Mouse (Mus musculus): ENCODE results near the gene Fermt2.
A peak's percentile ranks its signal among the peaks of the same experiment; 100 is the strongest.

The Fermt2 gene

GRCm38 (mm10) chr14:45544026-45544425 lies 14.1 kb upstream of the Fermt2 start:
- no peaks in the 10 kb centered on the region for H3K36me3 ChIP-seq (ENCODE audit: control insufficient read depth, insufficient read depth, low read length, poor library complexity, severe bottlenecking)
- no peaks in the 10 kb centered on the region for H3K27me3 ChIP-seq (ENCODE audit: control insufficient read depth, insufficient read depth, low read length, poor library complexity, severe bottlenecking)
- no peak for DNase-seq (ENCODE audit: low read depth, low spot score)

GRCm38 (mm10) chr14:45539659-45540468 lies 9.9 kb upstream of the Fermt2 start:
- DNase-seq (ENCODE audit: low read depth, low spot score) = peak; percentile 2
- no peaks in the 10 kb centered on the region for H3K27me3 ChIP-seq (ENCODE audit: control insufficient read depth, insufficient read depth, low read length, poor library complexity, severe bottlenecking)
- H3K36me3 ChIP-seq (ENCODE audit: control insufficient read depth, insufficient read depth, low read length, poor library complexity, severe bottlenecking) = no peaks in the 10 kb centered on the region

- Histone ChIP-seq H3K27me3 (ENCODE audit: control insufficient read depth, insufficient read depth, low read length, poor library complexity, severe bottlenecking) (no peaks in the 10 kb centered on the region), H3K36me3 (ENCODE audit: control insufficient read depth, insufficient read depth, low read length, poor library complexity, severe bottlenecking) (no peaks in the 10 kb centered on the region)
- no peak for DNase-seq (ENCODE audit: low read depth, low spot score)
Measured at GRCm38 (mm10) chr14:45530364-45531345, 737 bp upstream of the Fermt2 start.

- no peak for DNase-seq (ENCODE audit: low read depth, low spot score)
- Histone ChIP-seq H3K27me3 (ENCODE audit: control insufficient read depth, insufficient read depth, low read length, poor library complexity, severe bottlenecking) (no peaks in the 10 kb centered on the region), H3K36me3 (ENCODE audit: control insufficient read depth, insufficient read depth, low read length, poor library complexity, severe bottlenecking) (no peaks in the 10 kb centered on the region)
Measured at GRCm38 (mm10) chr14:45528861-45529260, 1.1 kb downstream of the Fermt2 start.

- no peak for DNase-seq (ENCODE audit: low read depth, low spot score)
- H3K27me3 ChIP-seq (ENCODE audit: control insufficient read depth, insufficient read depth, low read length, poor library complexity, severe bottlenecking) = no peaks in the 10 kb centered on the region
- H3K36me3 ChIP-seq (ENCODE audit: control insufficient read depth, insufficient read depth, low read length, poor library complexity, severe bottlenecking) = no peaks in the 10 kb centered on the region
Measured at GRCm38 (mm10) chr14:45515771-45516170, 14.1 kb downstream of the Fermt2 start.

- no peak for DNase-seq (ENCODE audit: low read depth, low spot score)
- Histone ChIP-seq H3K36me3 (ENCODE audit: control insufficient read depth, insufficient read depth, low read length, poor library complexity, severe bottlenecking) (no peaks in the 10 kb centered on the region), H3K27me3 (ENCODE audit: control insufficient read depth, insufficient read depth, low read length, poor library complexity, severe bottlenecking) (no peaks in the 10 kb centered on the region)
Measured at GRCm38 (mm10) chr14:45510787-45511186, 19.1 kb downstream of the Fermt2 start.

- Histone ChIP-seq H3K36me3 (ENCODE audit: control insufficient read depth, insufficient read depth, low read length, poor library complexity, severe bottlenecking) (no peaks in the 10 kb centered on the region), H3K27me3 (ENCODE audit: control insufficient read depth, insufficient read depth, low read length, poor library complexity, severe bottlenecking) (no peaks in the 10 kb centered on the region)
- no peak for DNase-seq (ENCODE audit: low read depth, low spot score)
Measured at GRCm38 (mm10) chr14:45507923-45508322, 22.0 kb downstream of the Fermt2 start.

DNA sequence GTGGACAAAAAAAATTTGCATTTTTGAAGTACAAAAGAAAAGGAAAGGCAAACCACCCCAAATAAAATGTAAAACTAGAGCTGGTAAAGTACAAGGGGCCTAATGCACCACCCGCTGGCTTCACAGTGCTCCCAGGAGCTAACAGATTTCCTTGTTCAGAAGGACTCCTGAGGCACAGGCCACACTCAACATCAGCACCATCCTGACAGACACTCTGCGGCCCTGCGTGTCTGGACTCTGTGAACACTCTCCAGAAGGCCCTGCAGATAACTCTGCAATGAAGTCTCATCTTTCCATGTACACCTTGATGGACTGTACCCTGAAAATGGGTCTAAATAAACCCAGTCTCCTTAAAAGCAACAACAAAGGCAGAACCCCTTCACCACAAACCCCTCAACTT lies 22.5 kb downstream of the Fermt2 start:
- DNase-seq (ENCODE audit: low read depth, low spot score) = no peak
- Histone ChIP-seq H3K36me3 (ENCODE audit: control insufficient read depth, insufficient read depth, low read length, poor library complexity, severe bottlenecking) (no peaks in the 10 kb centered on the region), H3K27me3 (ENCODE audit: control insufficient read depth, insufficient read depth, low read length, poor library complexity, severe bottlenecking) (no peaks in the 10 kb centered on the region)

DNA sequence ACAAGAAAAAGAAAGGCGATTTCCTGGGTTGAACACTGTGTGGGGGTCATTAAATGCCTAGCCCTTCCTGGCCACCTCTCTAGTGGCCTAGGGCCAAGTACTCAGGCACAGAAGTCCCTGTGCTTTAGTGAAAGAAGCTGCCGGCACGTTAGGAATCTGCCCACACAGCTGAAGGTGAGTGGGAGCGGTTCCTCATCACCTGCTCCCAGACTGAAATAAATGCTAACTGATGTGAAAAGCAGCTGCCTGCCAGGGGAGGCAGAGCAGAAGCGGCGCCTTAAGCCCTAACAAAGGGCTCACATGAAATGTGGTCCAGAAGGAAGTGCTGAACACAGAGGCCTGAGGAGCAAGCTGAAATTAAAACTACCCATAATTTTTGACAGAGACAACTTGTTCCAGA lies 22.9 kb downstream of the Fermt2 start:
- no peak for DNase-seq (ENCODE audit: low read depth, low spot score)
- Histone ChIP-seq H3K27me3 (ENCODE audit: control insufficient read depth, insufficient read depth, low read length, poor library complexity, severe bottlenecking) (no peaks in the 10 kb centered on the region), H3K36me3 (ENCODE audit: control insufficient read depth, insufficient read depth, low read length, poor library complexity, severe bottlenecking) (no peaks in the 10 kb centered on the region)

- no peaks in the 10 kb centered on the region for H3K36me3 ChIP-seq (ENCODE audit: control insufficient read depth, insufficient read depth, low read length, poor library complexity, severe bottlenecking)
- no peak for DNase-seq (ENCODE audit: low read depth, low spot score)
- no peaks in the 10 kb centered on the region for H3K27me3 ChIP-seq (ENCODE audit: control insufficient read depth, insufficient read depth, low read length, poor library complexity, severe bottlenecking)
Measured at GRCm38 (mm10) chr14:45506165-45506564, 23.8 kb downstream of the Fermt2 start.

- DNase-seq (ENCODE audit: low read depth, low spot score) = no peak
- no peaks in the 10 kb centered on the region for H3K36me3 ChIP-seq (ENCODE audit: control insufficient read depth, insufficient read depth, low read length, poor library complexity, severe bottlenecking)
- H3K27me3 ChIP-seq (ENCODE audit: control insufficient read depth, insufficient read depth, low read length, poor library complexity, severe bottlenecking) = no peaks in the 10 kb centered on the region
Measured at GRCm38 (mm10) chr14:45504422-45505113, 25.4 kb downstream of the Fermt2 start.

DNA sequence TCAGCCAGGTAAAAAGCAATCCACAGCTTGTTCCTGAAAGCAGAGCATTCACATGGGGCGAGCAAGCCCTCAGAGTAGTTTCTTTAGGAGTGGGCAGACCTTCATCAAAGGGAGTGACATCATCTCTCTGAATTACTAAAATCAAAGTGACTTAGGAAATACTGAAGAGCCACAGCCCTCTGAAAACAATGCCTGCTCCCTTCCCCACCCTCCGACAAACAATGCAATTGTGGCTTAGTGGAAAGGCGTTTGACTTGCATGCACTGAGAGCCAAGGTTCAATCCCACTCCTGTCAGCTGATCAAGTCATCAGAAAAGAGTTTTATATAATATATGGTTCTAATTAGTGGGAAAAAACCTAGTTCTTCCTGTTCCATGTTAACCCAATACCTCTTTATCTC lies 26.0 kb downstream of the Fermt2 start:
- DNase-seq (ENCODE audit: low read depth, low spot score) = no peak
- H3K27me3 ChIP-seq (ENCODE audit: control insufficient read depth, insufficient read depth, low read length, poor library complexity, severe bottlenecking) = no peaks in the 10 kb centered on the region
- no peaks in the 10 kb centered on the region for H3K36me3 ChIP-seq (ENCODE audit: control insufficient read depth, insufficient read depth, low read length, poor library complexity, severe bottlenecking)

GRCm38 (mm10) chr14:45500052-45500451 lies 29.9 kb downstream of the Fermt2 start:
- DNase-seq (ENCODE audit: low read depth, low spot score) = no peak
- Histone ChIP-seq H3K27me3 (ENCODE audit: control insufficient read depth, insufficient read depth, low read length, poor library complexity, severe bottlenecking) (no peaks in the 10 kb centered on the region), H3K36me3 (ENCODE audit: control insufficient read depth, insufficient read depth, low read length, poor library complexity, severe bottlenecking) (no peaks in the 10 kb centered on the region)

- Histone ChIP-seq H3K27me3 (ENCODE audit: control insufficient read depth, insufficient read depth, low read length, poor library complexity, severe bottlenecking) (no peaks in the 10 kb centered on the region), H3K36me3 (ENCODE audit: control insufficient read depth, insufficient read depth, low read length, poor library complexity, severe bottlenecking) (no peaks in the 10 kb centered on the region)
- no peak for DNase-seq (ENCODE audit: low read depth, low spot score)
Measured at GRCm38 (mm10) chr14:45497116-45497515, 32.8 kb downstream of the Fermt2 start.

All from splenic B cell, adult 2 months (primary cell).